Mouse (Mus musculus): ENCODE results near the gene Mrps27. TPM values are rescaled to one million over a fixed set of nuclear protein-coding genes. Genes with fewer than 3 reads are reported as not detected.
"Not testable (repeated sequence)": the region's sequence is repeated elsewhere in the genome, so short reads cannot be mapped to it uniquely, and the experiment has no call there.

The Mrps27 gene
- polyA plus RNA-seq, 1 experiment = 28.0 TPM

- TF ChIP-seq CTCF (IDR thresholded peaks at IDR 0.05; ENCODE audit: borderline replicate concordance, extremely low read depth, insufficient read depth, insufficient read length) (peak; percentile 51; the same call in 1 of the 2 replicates), POLR2A (IDR thresholded peaks at IDR 0.05; ENCODE audit: borderline replicate concordance, extremely low read depth, insufficient read depth, insufficient read length, poor library complexity, severe bottlenecking) (no peak)
- peak; percentile 63 for DNase-seq (ENCODE audit: low read depth)
Observed at GRCm38 (mm10) chr13:99317058-99317457, 27.5 kb upstream of the Mrps27 start.

GRCm38 (mm10) chr13:99320453-99320852 lies 24.1 kb upstream of the Mrps27 start:
- no peak for TF ChIP-seq POLR2A (IDR thresholded peaks at IDR 0.05; ENCODE audit: borderline replicate concordance, extremely low read depth, insufficient read depth, insufficient read length, poor library complexity, severe bottlenecking)
- no peak for TF ChIP-seq CTCF (IDR thresholded peaks at IDR 0.05; ENCODE audit: borderline replicate concordance, extremely low read depth, insufficient read depth, insufficient read length)
- no peak for DNase-seq (ENCODE audit: low read depth)

GRCm38 (mm10) chr13:99322915-99323314 lies 21.7 kb upstream of the Mrps27 start:
- DNase-seq (ENCODE audit: low read depth) = not testable (repeated sequence)

GRCm38 (mm10) chr13:99323632-99324336 lies 20.8 kb upstream of the Mrps27 start:
- peak; percentile 20 for DNase-seq (ENCODE audit: low read depth)
- no peak for TF ChIP-seq POLR2A (IDR thresholded peaks at IDR 0.05; ENCODE audit: borderline replicate concordance, extremely low read depth, insufficient read depth, insufficient read length, poor library complexity, severe bottlenecking)

GRCm38 (mm10) chr13:99324337-99324685 lies 20.3 kb upstream of the Mrps27 start:
- not testable (repeated sequence) for DNase-seq (ENCODE audit: low read depth)

GRCm38 (mm10) chr13:99331255-99331654 lies 13.3 kb upstream of the Mrps27 start:
- DNase-seq (ENCODE audit: low read depth) = no peak
- no peak for TF ChIP-seq POLR2A (IDR thresholded peaks at IDR 0.05; ENCODE audit: borderline replicate concordance, extremely low read depth, insufficient read depth, insufficient read length, poor library complexity, severe bottlenecking)
- TF ChIP-seq CTCF (IDR thresholded peaks at IDR 0.05; ENCODE audit: borderline replicate concordance, extremely low read depth, insufficient read depth, insufficient read length) = no peak

- no peak for DNase-seq (ENCODE audit: low read depth)
Observed at GRCm38 (mm10) chr13:99337510-99337909, 7.1 kb upstream of the Mrps27 start.

GRCm38 (mm10) chr13:99341504-99341903 lies 3.1 kb upstream of the Mrps27 start:
- no peak for DNase-seq (ENCODE audit: low read depth)
- TF ChIP-seq CTCF (IDR thresholded peaks at IDR 0.05; ENCODE audit: borderline replicate concordance, extremely low read depth, insufficient read depth, insufficient read length) (no peak), POLR2A (IDR thresholded peaks at IDR 0.05; ENCODE audit: borderline replicate concordance, extremely low read depth, insufficient read depth, insufficient read length, poor library complexity, severe bottlenecking) (no peak)

More at GRCm38 (mm10) chr13:99337510-99337909, 7.1 kb upstream of the Mrps27 start:
- TF ChIP-seq CTCF (IDR thresholded peaks at IDR 0.05; ENCODE audit: borderline replicate concordance, extremely low read depth, insufficient read depth, insufficient read length) = no peak
- TF ChIP-seq POLR2A (IDR thresholded peaks at IDR 0.05; ENCODE audit: borderline replicate concordance, extremely low read depth, insufficient read depth, insufficient read length, poor library complexity, severe bottlenecking) = no peak

GRCm38 (mm10) chr13:99343876-99344598 lies 549 bp upstream of the Mrps27 start:
- TF ChIP-seq CTCF (IDR thresholded peaks at IDR 0.05; ENCODE audit: borderline replicate concordance, extremely low read depth, insufficient read depth, insufficient read length) = no peak
- no peak for TF ChIP-seq POLR2A (IDR thresholded peaks at IDR 0.05; ENCODE audit: borderline replicate concordance, extremely low read depth, insufficient read depth, insufficient read length, poor library complexity, severe bottlenecking)
- DNase-seq (ENCODE audit: low read depth) = no peak

- TF ChIP-seq CTCF (IDR thresholded peaks at IDR 0.05; ENCODE audit: borderline replicate concordance, extremely low read depth, insufficient read depth, insufficient read length) = no peak
- no peak for TF ChIP-seq POLR2A (IDR thresholded peaks at IDR 0.05; ENCODE audit: borderline replicate concordance, extremely low read depth, insufficient read depth, insufficient read length, poor library complexity, severe bottlenecking)
- no peak for DNase-seq (ENCODE audit: low read depth)
Observed at GRCm38 (mm10) chr13:99350009-99350408, 5.4 kb downstream of the Mrps27 start.

- DNase-seq (ENCODE audit: low read depth) = no peak
Observed at GRCm38 (mm10) chr13:99351186-99351585, 6.6 kb downstream of the Mrps27 start.

GRCm38 (mm10) chr13:99351596-99351995 lies 7.0 kb downstream of the Mrps27 start:
- DNase-seq (ENCODE audit: low read depth) = no peak
- TF ChIP-seq POLR2A (IDR thresholded peaks at IDR 0.05; ENCODE audit: borderline replicate concordance, extremely low read depth, insufficient read depth, insufficient read length, poor library complexity, severe bottlenecking) = no peak
- TF ChIP-seq CTCF (IDR thresholded peaks at IDR 0.05; ENCODE audit: borderline replicate concordance, extremely low read depth, insufficient read depth, insufficient read length) = no peak

More at GRCm38 (mm10) chr13:99351186-99351585, 6.6 kb downstream of the Mrps27 start:
- no peak for TF ChIP-seq CTCF (IDR thresholded peaks at IDR 0.05; ENCODE audit: borderline replicate concordance, extremely low read depth, insufficient read depth, insufficient read length)
- TF ChIP-seq POLR2A (IDR thresholded peaks at IDR 0.05; ENCODE audit: borderline replicate concordance, extremely low read depth, insufficient read depth, insufficient read length, poor library complexity, severe bottlenecking) = no peak

All from brain, embryonic 14.5 days (tissue).